Comparison of ENCODE assay signal across 27 mouse cellular contexts in genomic region chr7:130636274-130636673, GRCm38 (mm10). TPM values are rescaled to one million over a fixed set of nuclear protein-coding genes. Genes with fewer than 3 reads are reported as not detected.
DNase-seq lines count a peak whose midpoint lies in the region; ATAC-seq and TF ChIP-seq lines count a peak whose summit lies in the region.
"Had no signal": no experiment of that assay in that cellular context is flagged by ENCODE, and none has a peak within 500 bp of the region (broad histone marks: within the 10 kb centered on the region; RNA-seq: fewer than 3 reads in every experiment).

No protein-coding gene starts in this region.

- no peak overlapping the region for H3K4me2 ChIP-seq in liver, postnatal 0 days (ENCODE audit: low read depth, low read length)
- no peak overlapping the region for H3K4me2 ChIP-seq in liver, embryonic 12.5 days
- H3K4me2 ChIP-seq: embryonic facial prominence, embryonic 13.5 days; forebrain, embryonic 15.5 days; hindbrain, embryonic 15.5 days; kidney, embryonic 15.5 days; limb, embryonic 13.5 days; liver, embryonic 15.5 days; neural tube, embryonic 12.5 days had no signal

- POLR2A ChIA-PET in Patski (lab: Charles Lee): interaction anchor here (0.5 to 1.4 kb wide), 2 partner anchors 11 to 24 kb away, joined by 3 to 4 read pairs; no protein-coding TSS in a partner anchor

- H3K27me3 ChIP-seq in liver, postnatal 0 days (ENCODE audit: insufficient read depth, low read length): no peaks in the 10 kb centered on the region
- no peaks in the 10 kb centered on the region for H3K27me3 ChIP-seq in liver, embryonic 12.5 days (replicated peaks)
- no peaks in the 10 kb centered on the region for H3K27me3 ChIP-seq in Patski
- H3K27me3 ChIP-seq: embryonic facial prominence, embryonic 13.5 days; forebrain, embryonic 15.5 days; hindbrain, embryonic 15.5 days; kidney, embryonic 15.5 days; limb, embryonic 13.5 days; liver, embryonic 15.5 days; neural tube, embryonic 12.5 days had no signal

- DNase-seq in liver, postnatal 0 days: no peak
- peak; percentile 8 for DNase-seq in 3T3-L1 (ENCODE audit: low read depth, low spot score)
- DNase-seq in Patski (ENCODE audit: low read depth, low spot score): no peak
- no peak for DNase-seq in embryo, embryonic 11 days
- DNase-seq in right cerebral cortex, postnatal 14 days: no peak
- DNase-seq: adrenal gland, postnatal 14 days; cerebellum, adult 11-12 months; cerebellum, adult 9-11 months; heart, postnatal 14 days; kidney, adult 18-20 months; kidney, postnatal 25 days; right cerebral cortex, adult 18-20 months; thymus, adult 2 months; thymus, postnatal 36 days had no signal

- in situ Hi-C loops in Patski (cut with MboI; ENCODE audit: low pct_unique_long_range_greater_than_20kb): no loop called here

- no peaks in the 10 kb centered on the region for H3K9me3 ChIP-seq in liver, postnatal 0 days (ENCODE audit: low read length)
- H3K9me3 ChIP-seq in liver, embryonic 12.5 days (replicated peaks): no peaks in the 10 kb centered on the region
- H3K9me3 ChIP-seq: embryonic facial prominence, embryonic 13.5 days; forebrain, embryonic 10.5 days; forebrain, embryonic 15.5 days; hindbrain, embryonic 10.5 days; hindbrain, embryonic 15.5 days; kidney, embryonic 15.5 days; limb, embryonic 13.5 days; liver, embryonic 15.5 days; neural tube, embryonic 12.5 days had no signal

- H3K4me1 ChIP-seq in liver, postnatal 0 days (ENCODE audit: insufficient read depth): peaks cover 21% of the 10 kb centered on the region
- 0 out of 2 replicates have a peak, but pooled peaks cover 6% of the 10 kb centered on the region for H3K4me1 ChIP-seq in liver, embryonic 12.5 days
- H3K4me1 ChIP-seq: forebrain, embryonic 15.5 days; hindbrain, embryonic 15.5 days; neural tube, embryonic 12.5 days had no signal

- 55% methylated on average over 3 of the region's 3 CpGs for WGBS in liver, postnatal 0 days (ENCODE audit: insufficient replicate concordance)
- 72% methylated on average over 3 of the region's 3 CpGs for WGBS in liver, embryonic 12.5 days (ENCODE audit: insufficient replicate concordance)

- TF ChIP-seq EP300 in liver, postnatal 0 days (IDR thresholded peaks at IDR 0.05; ENCODE audit: low read depth): no peak

- peak; percentile 60 for ATAC-seq in liver, postnatal 0 days
- ATAC-seq in liver, embryonic 12.5 days: no peak
- ATAC-seq in Patski: peak; percentile 49
- peak; percentile 68 for ATAC-seq in megakaryocyte progenitor cell, adult 5-6 weeks (replicated peaks; ENCODE audit: poor library complexity)
- ATAC-seq: forebrain, embryonic 15.5 days; midbrain, embryonic 16.5 days had no signal

- no peak overlapping the region for H3K9ac ChIP-seq in liver, postnatal 0 days (replicated peaks)
- no peak overlapping the region for H3K9ac ChIP-seq in liver, embryonic 12.5 days
- H3K9ac ChIP-seq: embryonic facial prominence, embryonic 13.5 days; forebrain, embryonic 15.5 days; hindbrain, embryonic 15.5 days; kidney, embryonic 15.5 days; limb, embryonic 13.5 days; liver, embryonic 15.5 days; neural tube, embryonic 12.5 days had no signal

- TF ChIP-seq CTCF in liver, postnatal 0 days (IDR thresholded peaks at IDR 0.05; ENCODE audit: low read depth): no peak
- no peak for TF ChIP-seq CTCF in Patski (IDR thresholded peaks at IDR 0.05)

- no peaks in the 10 kb centered on the region for H3K36me3 ChIP-seq in liver, postnatal 0 days (replicated peaks; ENCODE audit: insufficient read depth, low read length)
- H3K36me3 ChIP-seq in liver, embryonic 12.5 days: no peaks in the 10 kb centered on the region
- H3K36me3 ChIP-seq: embryonic facial prominence, embryonic 13.5 days; forebrain, embryonic 10.5 days; forebrain, embryonic 15.5 days; hindbrain, embryonic 10.5 days; hindbrain, embryonic 15.5 days; kidney, embryonic 15.5 days; limb, embryonic 13.5 days; liver, embryonic 15.5 days; neural tube, embryonic 12.5 days had no signal

- CTCF ChIA-PET in Patski (lab: Charles Lee): interaction anchor here (1.5 kb wide), 1 partner anchor 31 kb away, joined by 3 read pairs; no protein-coding TSS in a partner anchor

- H3K27ac ChIP-seq in liver, postnatal 0 days (ENCODE audit: low read depth): no peak overlapping the region
- no peak overlapping the region for H3K27ac ChIP-seq in liver, embryonic 12.5 days
- H3K27ac ChIP-seq: forebrain, embryonic 10.5 days; forebrain, embryonic 15.5 days; hindbrain, embryonic 15.5 days; kidney, embryonic 15.5 days; layer of hippocampus, adult 2 months; liver, embryonic 15.5 days; neural tube, embryonic 12.5 days had no signal

- no peak overlapping the region for H3K4me3 ChIP-seq in liver, postnatal 0 days (ENCODE audit: low read depth, low read length)
- no peak overlapping the region for H3K4me3 ChIP-seq in liver, embryonic 12.5 days
- H3K4me3 ChIP-seq: embryonic facial prominence, embryonic 13.5 days; forebrain, embryonic 10.5 days; forebrain, embryonic 15.5 days; hindbrain, embryonic 10.5 days; hindbrain, embryonic 15.5 days; kidney, embryonic 15.5 days; layer of hippocampus, adult 2 months; limb, embryonic 13.5 days; liver, embryonic 15.5 days; neural tube, embryonic 12.5 days had no signal

RNA-seq across cellular contexts. Expression of gene Tacc2, which starts 59.0 kb away (rescaled TPM):
- 3.5 and 3.8 TPM in 2 replicates for polyA plus RNA-seq in liver, postnatal 0 days (2015; fragmentation: Nextera tagmentation; extraction: Ambion mirVana)
- 6.2 and 7.2 TPM in 2 replicates for polyA plus RNA-seq in liver, embryonic 12.5 days (2016; fragmentation: Nextera tagmentation; extraction: Ambion mirVana)
- polyA plus RNA-seq in Patski (2021): 40.0 TPM
- 7.4 and 10.5 TPM in 2 replicates for total RNA-seq in megakaryocyte progenitor cell, adult 5-6 weeks (2015)
- total RNA-seq in megakaryocyte progenitor cell, adult 5-6 weeks (2017): 2.2 and 6.9 TPM in 2 replicates
